20 mouse cellular contexts compared by ENCODE assay signal in genomic region chr12:41224538-41224937, GRCm38 (mm10).
DNase-seq lines count a peak whose midpoint lies in the region; ATAC-seq lines count a peak whose summit lies in the region.
"Had no signal": no experiment of that assay in that cellular context is flagged by ENCODE, and none has a peak within 500 bp of the region (broad histone marks: within the 10 kb centered on the region; RNA-seq: fewer than 3 reads in every experiment).

No protein-coding gene starts in this region.

- no peak overlapping the region for H3K9ac ChIP-seq in midbrain, embryonic 14.5 days (replicated peaks; ENCODE audit: low read length)
- H3K9ac ChIP-seq in midbrain, embryonic 16.5 days (ENCODE audit: low read depth, low read length), result no peak overlapping the region
- no peak overlapping the region for H3K9ac ChIP-seq in neural tube, embryonic 15.5 days (replicated peaks)
- H3K9ac ChIP-seq: embryonic facial prominence, embryonic 15.5 days; liver, embryonic 13.5 days had no signal

- H3K9me3 ChIP-seq in midbrain, embryonic 14.5 days (ENCODE audit: control insufficient read depth, low read length), result no peaks in the 10 kb centered on the region
- H3K9me3 ChIP-seq in midbrain, embryonic 16.5 days (replicated peaks; ENCODE audit: control insufficient read depth, low read length, poor library complexity, severe bottlenecking), result no peaks in the 10 kb centered on the region
- no peaks in the 10 kb centered on the region for H3K9me3 ChIP-seq in neural tube, embryonic 15.5 days (replicated peaks)
- H3K9me3 ChIP-seq: embryonic facial prominence, embryonic 15.5 days; liver, embryonic 13.5 days had no signal

- no peak overlapping the region; the same call in 1 of the 2 replicates for H3K27ac ChIP-seq in midbrain, embryonic 14.5 days (replicated peaks; ENCODE audit: low read depth, low read length)
- no peak overlapping the region for H3K27ac ChIP-seq in midbrain, embryonic 16.5 days (ENCODE audit: low read length)
- no peak overlapping the region for H3K27ac ChIP-seq in neural tube, embryonic 15.5 days (replicated peaks)
- H3K27ac ChIP-seq: embryonic facial prominence, embryonic 15.5 days; liver, embryonic 13.5 days had no signal

- ATAC-seq in midbrain, embryonic 14.5 days (ENCODE audit: low FRiP score, low TSS enrichment), result no peak
- no peak for ATAC-seq in midbrain, embryonic 16.5 days
- peak; percentile 45 for ATAC-seq in neural tube, embryonic 15.5 days (ENCODE audit: low FRiP score)
- ATAC-seq: hindbrain, embryonic 16.5 days had no signal

- H3K27me3 ChIP-seq in midbrain, embryonic 14.5 days (ENCODE audit: control insufficient read depth, insufficient read depth, low read length), result no peaks in the 10 kb centered on the region
- no peaks in the 10 kb centered on the region for H3K27me3 ChIP-seq in midbrain, embryonic 16.5 days (ENCODE audit: control insufficient read depth, insufficient read depth, low read depth, low read length)
- H3K27me3 ChIP-seq in neural tube, embryonic 15.5 days (replicated peaks), result no peaks in the 10 kb centered on the region
- H3K27me3 ChIP-seq: embryonic facial prominence, embryonic 15.5 days; liver, embryonic 13.5 days; megakaryocyte, embryonic 14.5 days had no signal

- DNase-seq in embryo, embryonic 10 days (ENCODE audit: low spot score), result peak; percentile 9
- no peak for DNase-seq in embryo, embryonic 9.5 days (ENCODE audit: extremely low spot score)
- peak; percentile 40 for DNase-seq in midbrain, embryonic 14.5 days
- DNase-seq in forelimb bud, embryonic 11.5 days (ENCODE audit: low read depth, low spot score), result peak; percentile 61
- DNase-seq in lung, postnatal 25 days (ENCODE audit: low spot score), result no peak
- no peak for DNase-seq in kidney, adult 8-10 months
- DNase-seq: adrenal gland, postnatal 14 days; cerebellum, adult 8-10 months; cerebellum, postnatal 36 days; gastrocnemius, postnatal 36 days; heart, postnatal 36 days; kidney, adult 11 months; liver, embryonic 13.5 days; lung, adult 2 months; lung, postnatal 36 days had no signal

- 43% methylated on average over 4 of the region's 4 CpGs for WGBS in midbrain, embryonic 14.5 days
- WGBS in midbrain, embryonic 16.5 days, result 50% methylated on average over 4 of the region's 4 CpGs
- 23% methylated on average over 4 of the region's 4 CpGs for WGBS in neural tube, embryonic 15.5 days

- no peak overlapping the region for H3K4me2 ChIP-seq in midbrain, embryonic 14.5 days (ENCODE audit: low read length)
- no peak overlapping the region for H3K4me2 ChIP-seq in midbrain, embryonic 16.5 days (ENCODE audit: low read length)
- H3K4me2 ChIP-seq in neural tube, embryonic 15.5 days, result no peak overlapping the region
- H3K4me2 ChIP-seq: embryonic facial prominence, embryonic 15.5 days; liver, embryonic 13.5 days had no signal

- H3K36me3 ChIP-seq in midbrain, embryonic 14.5 days (ENCODE audit: control insufficient read depth, insufficient read depth, low read length), result no peaks in the 10 kb centered on the region
- H3K36me3 ChIP-seq in midbrain, embryonic 16.5 days (ENCODE audit: control insufficient read depth, insufficient read depth, low read length), result no peaks in the 10 kb centered on the region
- H3K36me3 ChIP-seq in neural tube, embryonic 15.5 days, result no peaks in the 10 kb centered on the region
- H3K36me3 ChIP-seq: embryonic facial prominence, embryonic 15.5 days; liver, embryonic 13.5 days had no signal

- no peaks in the 10 kb centered on the region for H3K4me1 ChIP-seq in midbrain, embryonic 14.5 days (ENCODE audit: control insufficient read depth, insufficient read depth, low read length)
- H3K4me1 ChIP-seq in midbrain, embryonic 16.5 days (ENCODE audit: control insufficient read depth, insufficient read depth, low read length), result 0 out of 2 replicates have a peak, but pooled peaks cover 4% of the 10 kb centered on the region
- peaks cover 5% of the 10 kb centered on the region; the same call in 1 of the 2 replicates for H3K4me1 ChIP-seq in neural tube, embryonic 15.5 days
- H3K4me1 ChIP-seq: embryonic facial prominence, embryonic 15.5 days; liver, embryonic 13.5 days; megakaryocyte, embryonic 14.5 days had no signal

- no peak overlapping the region for H3K4me3 ChIP-seq in midbrain, embryonic 14.5 days (replicated peaks; ENCODE audit: low read depth, low read length)
- no peak overlapping the region for H3K4me3 ChIP-seq in midbrain, embryonic 16.5 days (ENCODE audit: low read depth, low read length)
- no peak overlapping the region for H3K4me3 ChIP-seq in neural tube, embryonic 15.5 days (replicated peaks)
- H3K4me3 ChIP-seq: embryonic facial prominence, embryonic 15.5 days; liver, embryonic 13.5 days; megakaryocyte, embryonic 14.5 days had no signal

Comparison
In these comparisons a context has a peak if more than half of its experiments do, and no peak if none do; other contexts are left out.
1. DNase-seq: peak in embryo, embryonic 10 days (single experiment), midbrain, embryonic 14.5 days (single experiment) and forelimb bud, embryonic 11.5 days (single experiment); none in embryo, embryonic 9.5 days (single experiment), lung, postnatal 25 days (single experiment) and kidney, adult 8-10 months (0 of 2).